Mouse (Mus musculus): ENCODE measurements around the gene Rab19. TPM values are rescaled to one million over a fixed set of nuclear protein-coding genes. Genes with fewer than 3 reads are reported as not detected.

The Rab19 gene
- not detected for polyA plus RNA-seq (2015; fragmentation: Illumina TruSeq; extraction: RNeasy Lipid Tissue Mini Kit (QIAGEN cat#74804); ENCODE audit: low read depth, low replicate concordance)

GRCm38 (mm10) chr6:39381125-39381880 is at the start of gene Rab19:
Rab19 (plus strand) TSS chr6:39381175.

GRCm38 (mm10) chr6:39377311-39377827 is 3.6 kb upstream of the Rab19 start, which contains the start of gene Slc37a3:
Slc37a3 (minus strand) TSS chr6:39377675.

GRCm38 (mm10) chr6:39419851-39420721 is 39.1 kb downstream of the Rab19 start, which contains the start of gene Mkrn1:
Mkrn1 (minus strand) TSS chr6:39420462.

Other genes with a start within 250 kb of the Rab19 start
- 20.9 TPM for gene Kdm7a, start 174.4 kb upstream of the Rab19 start, polyA plus RNA-seq (2015; fragmentation: Illumina TruSeq; extraction: RNeasy Lipid Tissue Mini Kit (QIAGEN cat#74804); ENCODE audit: low read depth, low replicate concordance)
- 42.1 TPM for gene Slc37a3, start 3.5 kb upstream of the Rab19 start, polyA plus RNA-seq (2015; fragmentation: Illumina TruSeq; extraction: RNeasy Lipid Tissue Mini Kit (QIAGEN cat#74804); ENCODE audit: low read depth, low replicate concordance)
- gene Mkrn1, start 39.3 kb downstream of the Rab19 start, polyA plus RNA-seq (2015; fragmentation: Illumina TruSeq; extraction: RNeasy Lipid Tissue Mini Kit (QIAGEN cat#74804); ENCODE audit: low read depth, low replicate concordance): 106 TPM
- gene Dennd2a, start 176.7 kb downstream of the Rab19 start, polyA plus RNA-seq (2015; fragmentation: Illumina TruSeq; extraction: RNeasy Lipid Tissue Mini Kit (QIAGEN cat#74804); ENCODE audit: low read depth, low replicate concordance): 11.3 TPM
- gene Adck2, start 192.7 kb downstream of the Rab19 start, polyA plus RNA-seq (2015; fragmentation: Illumina TruSeq; extraction: RNeasy Lipid Tissue Mini Kit (QIAGEN cat#74804); ENCODE audit: low read depth, low replicate concordance): 25.3 TPM
- gene Gm42420, start 204.6 kb downstream of the Rab19 start, polyA plus RNA-seq (2015; fragmentation: Illumina TruSeq; extraction: RNeasy Lipid Tissue Mini Kit (QIAGEN cat#74804); ENCODE audit: low read depth, low replicate concordance): not detected
- 410 TPM for gene Ndufb2, start 211.4 kb downstream of the Rab19 start, polyA plus RNA-seq (2015; fragmentation: Illumina TruSeq; extraction: RNeasy Lipid Tissue Mini Kit (QIAGEN cat#74804); ENCODE audit: low read depth, low replicate concordance)

All from brain, adult 10 weeks (tissue).